ENCODE assay signal across 8 mouse cellular contexts in the genomic region with DNA sequence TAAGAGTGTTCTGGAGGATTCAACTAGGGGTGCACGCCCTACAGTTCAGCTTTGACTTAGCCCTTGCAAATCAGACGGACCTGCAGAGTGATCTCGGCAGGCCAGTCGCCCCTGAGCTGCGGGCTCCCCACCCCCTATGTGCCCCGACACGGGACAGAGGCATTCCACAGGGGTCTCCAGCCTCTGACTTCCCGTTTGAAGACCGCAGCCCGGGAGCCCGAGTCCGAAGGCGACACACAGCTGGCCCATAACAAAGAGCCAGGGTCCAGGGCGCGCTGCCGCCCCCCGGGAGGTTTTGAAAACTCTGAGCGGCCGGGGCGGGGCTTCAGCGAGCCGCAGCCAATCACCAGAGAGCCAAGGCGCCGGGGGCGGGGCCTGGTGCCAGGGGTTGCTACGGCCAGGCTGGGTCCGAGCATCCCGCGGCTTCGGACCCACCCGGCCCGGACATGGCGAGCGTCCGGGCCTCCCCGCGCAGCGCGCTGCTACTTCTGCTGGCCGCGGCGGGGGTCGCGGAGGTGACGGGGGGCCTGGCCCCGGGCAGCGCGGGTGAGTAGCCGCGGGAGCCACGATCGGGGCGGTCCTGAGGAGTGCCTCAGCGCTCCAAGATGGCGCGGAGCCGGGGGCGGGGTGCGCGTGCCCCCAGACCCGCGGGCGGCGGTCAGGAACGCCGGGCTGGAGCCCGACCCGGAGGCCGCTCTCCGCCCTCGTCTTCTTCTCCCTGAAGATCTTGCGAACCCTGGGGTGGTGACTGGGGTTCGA. TPM values are rescaled to one million over a fixed set of nuclear protein-coding genes. Genes with fewer than 3 reads are reported as not detected.
DNase-seq lines count a peak whose midpoint lies in the region; ATAC-seq and TF ChIP-seq lines count a peak whose summit lies in the region.

Gene Reck (plus strand): TSS at position 371 of the 759 bp plus-strand sequence.

- H3K36me3 ChIP-seq in C2C12 (ENCODE audit: control insufficient read depth, insufficient read depth), result no peaks in the 10 kb centered on the region
- H3K36me3 ChIP-seq in heart, embryonic 11.5 days (ENCODE audit: control insufficient read depth, insufficient read depth, low read length), result no peaks in the 10 kb centered on the region
- no peaks in the 10 kb centered on the region for H3K36me3 ChIP-seq in kidney, embryonic 15.5 days
- no peaks in the 10 kb centered on the region for H3K36me3 ChIP-seq in liver, adult 2 months (ENCODE audit: control insufficient read depth, insufficient read depth, low read length)
- no peaks in the 10 kb centered on the region for H3K36me3 ChIP-seq in myocyte (ENCODE audit: control insufficient read depth, insufficient read depth)
- H3K36me3 ChIP-seq in splenic B cell, adult 2 months (ENCODE audit: control insufficient read depth, insufficient read depth, low read length, poor library complexity, severe bottlenecking), result no peaks in the 10 kb centered on the region

- H3K4me3 ChIP-seq in C2C12 (ENCODE audit: insufficient read depth, poor library complexity, severe bottlenecking) (peak within 1 kb of the TSS; percentile 43), myocyte (peak within 1 kb of the TSS; percentile 33)
- peak within 1 kb of the TSS; percentile 88 for H3K4me3 ChIP-seq in heart, embryonic 11.5 days (ENCODE audit: low read depth, low read length)
- H3K4me3 ChIP-seq in kidney, embryonic 15.5 days (replicated peaks), result peak within 1 kb of the TSS; percentile 74
- H3K4me3 ChIP-seq in liver, adult 2 months (ENCODE audit: insufficient read depth, low read depth, low read length), result peak within 1 kb of the TSS; percentile 78

- H3K9me3 ChIP-seq in heart, embryonic 11.5 days (replicated peaks; ENCODE audit: control insufficient read depth, low read length), result no peaks in the 10 kb centered on the region; the same call in 1 of the 2 replicates
- H3K9me3 ChIP-seq in kidney, embryonic 15.5 days (replicated peaks), result no peaks in the 10 kb centered on the region

- H3K27me3 ChIP-seq in C2C12 (ENCODE audit: control insufficient read depth, insufficient read depth, insufficient read length), result peaks cover 14% of the 10 kb centered on the region
- no peaks in the 10 kb centered on the region for H3K27me3 ChIP-seq in heart, embryonic 11.5 days (ENCODE audit: control insufficient read depth, insufficient read depth, low read length)
- no peaks in the 10 kb centered on the region for H3K27me3 ChIP-seq in kidney, embryonic 15.5 days
- H3K27me3 ChIP-seq in liver, adult 2 months (ENCODE audit: control insufficient read depth, insufficient read depth, low read length), result no peaks in the 10 kb centered on the region
- H3K27me3 ChIP-seq in myocyte (ENCODE audit: control insufficient read depth, insufficient read depth, insufficient read length), result peaks cover 18% of the 10 kb centered on the region
- H3K27me3 ChIP-seq in splenic B cell, adult 2 months (ENCODE audit: control insufficient read depth, insufficient read depth, low read length, poor library complexity, severe bottlenecking), result no peaks in the 10 kb centered on the region

- no peak for TF ChIP-seq POLR2A in liver, adult 2 months (IDR thresholded peaks at IDR 0.05; ENCODE audit: extremely low read depth, insufficient read depth, low read length)
- TF ChIP-seq POLR2A in myocyte (IDR thresholded peaks at IDR 0.05; ENCODE audit: insufficient read length, low read depth), result peak; percentile 31

- under 1% methylated on average over 61 of the region's 73 CpGs for WGBS in heart, embryonic 11.5 days (ENCODE audit: insufficient replicate concordance)
- WGBS in kidney, embryonic 15.5 days, result under 1% methylated on average over 73 of the region's 73 CpGs
- 1% methylated on average over 73 of the region's 73 CpGs for WGBS in liver, adult 2 months

- peak within 1 kb of the TSS; percentile 63 for H3K27ac ChIP-seq in heart, embryonic 11.5 days (ENCODE audit: low read depth, low read length)
- H3K27ac ChIP-seq in kidney, embryonic 15.5 days, result peak within 1 kb of the TSS; percentile 67
- H3K27ac ChIP-seq in liver, adult 2 months (replicated peaks; ENCODE audit: insufficient read depth, low read depth, low read length), result peak within 1 kb of the TSS; percentile 30

- peak within 1 kb of the TSS; percentile 75 for H3ac ChIP-seq in C2C12 (ENCODE audit: control insufficient read depth, insufficient read length, low read depth)
- no peak within 1 kb of the TSS for H3ac ChIP-seq in myocyte (ENCODE audit: control insufficient read depth, insufficient read length)

- H3K79me2 ChIP-seq in C2C12 (ENCODE audit: control insufficient read depth, insufficient read depth) (no peaks in the 10 kb centered on the region), myocyte (ENCODE audit: control insufficient read depth, insufficient read depth) (no peaks in the 10 kb centered on the region)
- no peaks in the 10 kb centered on the region for H3K79me2 ChIP-seq in liver, adult 2 months (ENCODE audit: control insufficient read depth, insufficient read depth, low read length)

- H3K9ac ChIP-seq in heart, embryonic 11.5 days (ENCODE audit: low read depth, low read length), result peak within 1 kb of the TSS; percentile 87
- H3K9ac ChIP-seq in kidney, embryonic 15.5 days, result peak within 1 kb of the TSS; percentile 71
- H3K9ac ChIP-seq in liver, adult 2 months (ENCODE audit: low read depth, low read length), result peak within 1 kb of the TSS; percentile 74

- no peaks in the 10 kb centered on the region for H3K79me3 ChIP-seq in C2C12 (ENCODE audit: low read depth)

- TF ChIP-seq CTCF in C2C12 (IDR thresholded peaks at IDR 0.05; ENCODE audit: control insufficient read depth, insufficient read depth, insufficient read length), result no peak
- TF ChIP-seq CTCF in liver, adult 2 months (IDR thresholded peaks at IDR 0.05; ENCODE audit: low read depth, low read length), result no peak

- peak within 1 kb of the TSS; percentile 93 for H3K4me2 ChIP-seq in heart, embryonic 11.5 days
- peak within 1 kb of the TSS; percentile 85 for H3K4me2 ChIP-seq in kidney, embryonic 15.5 days
- H3K4me2 ChIP-seq in myocyte (ENCODE audit: low read depth), result peak within 1 kb of the TSS; percentile 95

- peak; percentile 72; the same call in 1 of the 2 replicates for ATAC-seq in erythroblast, adult 5-6 weeks (replicated peaks; ENCODE audit: low FRiP score, poor library complexity, severe bottlenecking)
- ATAC-seq in heart, embryonic 11.5 days (replicated peaks; ENCODE audit: insufficient number of reproducible peaks, low FRiP score, low TSS enrichment), result peak; percentile 91
- peak; percentile 95 for ATAC-seq in kidney, embryonic 15.5 days (replicated peaks; ENCODE audit: low FRiP score)

- peak; percentile 73 for DNase-seq in brain, adult 2 months (ENCODE audit: low read depth, low spot score)
- peak; percentile 31 for DNase-seq in liver, adult 2 months (ENCODE audit: extremely low read depth, low read depth, low spot score)
- peak; percentile 54 for DNase-seq in splenic B cell, adult 2 months (ENCODE audit: low read depth, low spot score)

- H3K4me1 ChIP-seq in heart, embryonic 11.5 days (ENCODE audit: control insufficient read depth, insufficient read depth, low read length), result peaks cover 29% of the 10 kb centered on the region
- H3K4me1 ChIP-seq in kidney, embryonic 15.5 days, result peaks cover 22% of the 10 kb centered on the region
- H3K4me1 ChIP-seq in liver, adult 2 months (ENCODE audit: control insufficient read depth, insufficient read depth, low read length), result peaks cover 2% of the 10 kb centered on the region; the same call in 1 of the 2 replicates

TF ChIP-seq in C2C12, 6 proteins besides CTCF, POLR2A, EP300 and RAD21:
- TF ChIP-seq FOSL1 (IDR thresholded peaks at IDR 0.05; ENCODE audit: insufficient read depth, low read length, poor library complexity, severe bottlenecking) (no peak), MYOD1 (IDR thresholded peaks at IDR 0.05; ENCODE audit: control insufficient read depth, insufficient read length, low read depth) (no peak), MAX (IDR thresholded peaks at IDR 0.05) (no peak), USF1 (IDR thresholded peaks at IDR 0.05; ENCODE audit: low read depth) (no peak), CEBPB (IDR thresholded peaks at IDR 0.05; ENCODE audit: low read depth) (no peak), MYOG (IDR thresholded peaks at IDR 0.05; ENCODE audit: control insufficient read depth, extremely low read depth, insufficient read length) (no peak)

TF ChIP-seq in myocyte, 11 proteins besides CTCF, POLR2A, EP300 and RAD21:
- no peak for TF ChIP-seq TCF3 (IDR thresholded peaks at IDR 0.05; ENCODE audit: insufficient read length, low read depth)
- no peak for TF ChIP-seq CEBPB (IDR thresholded peaks at IDR 0.05; ENCODE audit: insufficient read depth, poor library complexity, severe bottlenecking)
- TF ChIP-seq MYOD1 (IDR thresholded peaks at IDR 0.05; ENCODE audit: control insufficient read depth in 1 of 3, insufficient read length in 2 of 3, low read depth in 2 of 3), result no peak
- TF ChIP-seq MAX (IDR thresholded peaks at IDR 0.05; ENCODE audit: low read depth), result no peak
- TF ChIP-seq SRF (IDR thresholded peaks at IDR 0.05; ENCODE audit: control insufficient read depth, insufficient read length, low read depth), result no peak
- no peak for TF ChIP-seq USF1 (IDR thresholded peaks at IDR 0.05; ENCODE audit: low read depth)
- TF ChIP-seq MYOG (IDR thresholded peaks at IDR 0.05; ENCODE audit: control insufficient read depth in 1 of 3, insufficient read depth in 1 of 3, insufficient read length in 2 of 3, low read depth in 2 of 3), result no peak
- no peak for TF ChIP-seq POLR2AphosphoS2 (IDR thresholded peaks at IDR 0.05; ENCODE audit: insufficient read length, low read depth)
- no peak for TF ChIP-seq REST (IDR thresholded peaks at IDR 0.05; ENCODE audit: insufficient read depth, insufficient read length)
- no peak for TF ChIP-seq TCF12 (IDR thresholded peaks at IDR 0.05; ENCODE audit: insufficient read depth, poor library complexity, severe bottlenecking)
- no peak for TF ChIP-seq E2F4 (IDR thresholded peaks at IDR 0.05; ENCODE audit: insufficient read depth)

RNA-seq across cellular contexts. Expression of gene Reck, which starts in this region (rescaled TPM):
- polyA plus RNA-seq in C2C12 (2012; fragmentation: generic; extraction: Trizol) (0.61 TPM), myocyte (2012; fragmentation: generic; extraction: Trizol) (0.61 TPM)
- total RNA-seq in erythroblast, adult 5-6 weeks (2015; ENCODE audit: low replicate concordance), result 1.2 and 5.4 TPM in 2 replicates
- 0.77 and 6.4 TPM in 2 replicates for total RNA-seq in erythroblast, adult 5-6 weeks (2017; ENCODE audit: low replicate concordance)
- polyA plus RNA-seq in heart, embryonic 11.5 days (2014; fragmentation: Nextera tagmentation; extraction: Ambion mirVana), result 11.8 and 13.6 TPM in 2 replicates
- polyA plus RNA-seq in kidney, embryonic 15.5 days (2015; fragmentation: Nextera tagmentation; extraction: Ambion mirVana), result 24.1 and 25.0 TPM in 2 replicates
- 1.9 and 2.2 TPM in 2 replicates for total RNA-seq in liver, adult 2 months (2014; rRNA removed)
- polyA plus RNA-seq in liver, adult 2 months (2012; rRNA removed), result 2.4 and 2.6 TPM in 2 replicates

Comparison
In these comparisons a context has a peak if more than half of its experiments do, and no peak if none do; other contexts are left out.
1. Peak in every context shown above with its lines: DNase-seq, ATAC-seq, H3K4me3 ChIP-seq and H3K27ac ChIP-seq.
2. H3K4me3 ChIP-seq: peak in every context shown above with its lines; median percentile 88 in heart, embryonic 11.5 days; 78 in liver, adult 2 months; 74 in kidney, embryonic 15.5 days; 43 in C2C12; 33 in myocyte.